Mouse (Mus musculus) cortical plate, adult 2 months (tissue): ENCODE results near the gene Pdgfd. TPM values are rescaled to one million over a fixed set of nuclear protein-coding genes. Genes with fewer than 3 reads are reported as not detected.

Experiments
- H3K27ac ChIP-seq: fragments of 200-500 bp; 2 replicates; pipeline ENCODE4 v1.5.1; 2012; ENCODE audit warnings: low read length, control low read depth, inconsistent platforms; ENCODE audit not compliant: insufficient read depth
- H3K4me1 ChIP-seq: fragments of 200-500 bp; 2 replicates; pipeline ENCODE4 v1.6.1; 2011; ENCODE audit warnings: low read length; ENCODE audit not compliant: control insufficient read depth, insufficient read depth
- H3K4me3 ChIP-seq: fragments of 200-500 bp; 2 replicates; pipeline ENCODE4 v1.5.1; 2011; ENCODE audit warnings: mild to moderate bottlenecking, low read length, control low read depth; ENCODE audit not compliant: insufficient read depth
- CTCF ChIP-seq: fragments of 200-500 bp; IDR thresholded peaks from 2 replicates; pipeline ENCODE4 v1.5.1; 2011; ENCODE audit warnings: mild to moderate bottlenecking, control low read depth, low read length; ENCODE audit not compliant: insufficient read depth; ENCODE audit errors: extremely low read depth
- POLR2A ChIP-seq: fragments of 200-500 bp; IDR thresholded peaks from 2 replicates; pipeline ENCODE4 v1.6.1; 2011; ENCODE audit warnings: mild to moderate bottlenecking, low read length, control low read depth; ENCODE audit not compliant: insufficient read depth; ENCODE audit errors: extremely low read depth
- polyA plus RNA-seq: library from polyadenylated mRNA; depleted of rRNA; stranded (reverse); fragments of >200 nt; gene quantifications from 2 replicates; pipeline ENCODE4 v1.2.3, GENCODE M21; 2012

Pdgfd gene
- polyA plus RNA-seq, 1 experiment = 2.6 TPM

DNA sequence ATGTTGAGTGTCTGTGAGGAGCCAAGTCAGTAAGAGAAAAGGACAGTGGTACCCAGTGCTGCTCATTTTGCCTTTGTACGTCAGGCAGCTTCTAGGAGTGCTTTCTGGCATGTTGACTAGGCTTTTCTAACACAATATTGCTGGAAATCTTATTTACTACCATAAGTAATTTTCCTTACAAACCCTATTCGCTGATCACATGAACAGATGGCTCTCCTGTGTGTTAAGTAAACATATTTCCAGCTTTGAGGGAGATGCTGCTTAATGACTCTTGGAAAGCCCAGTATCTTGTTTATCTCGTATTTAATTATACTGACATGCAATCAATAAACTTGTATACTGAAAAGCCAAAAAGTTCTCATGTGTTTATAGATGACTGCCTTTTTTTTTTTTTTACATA is 133.7 kb downstream of the Pdgfd start:
- H3K4me3 ChIP-seq = no peak overlapping the region
- H3K4me1 ChIP-seq = no peaks in the 10 kb centered on the region
- no peak overlapping the region for H3K27ac ChIP-seq
- no peak for TF ChIP-seq POLR2A
- no peak for TF ChIP-seq CTCF

- no peaks in the 10 kb centered on the region for H3K4me1 ChIP-seq
- H3K4me3 ChIP-seq = no peak overlapping the region
- TF ChIP-seq POLR2A = no peak
- no peak for TF ChIP-seq CTCF
- H3K27ac ChIP-seq = no peak overlapping the region
Observed at GRCm38 (mm10) chr9:6304590-6304989, 136.2 kb downstream of the Pdgfd start.

GRCm38 (mm10) chr9:6305847-6306246 is 137.5 kb downstream of the Pdgfd start:
- no peaks in the 10 kb centered on the region for H3K4me1 ChIP-seq
- H3K27ac ChIP-seq = no peak overlapping the region
- TF ChIP-seq POLR2A (no peak), CTCF (no peak)
- no peak overlapping the region for H3K4me3 ChIP-seq

GRCm38 (mm10) chr9:6317114-6317513 is 148.7 kb downstream of the Pdgfd start:
- Histone ChIP-seq H3K4me1 (no peaks in the 10 kb centered on the region), H3K4me3 (no peak overlapping the region), H3K27ac (no peak overlapping the region)
- TF ChIP-seq CTCF = no peak
- no peak for TF ChIP-seq POLR2A

- H3K4me1 ChIP-seq = no peaks in the 10 kb centered on the region
- H3K27ac ChIP-seq = no peak overlapping the region
- H3K4me3 ChIP-seq = no peak overlapping the region
- no peak for TF ChIP-seq CTCF
- no peak for TF ChIP-seq POLR2A
Observed at GRCm38 (mm10) chr9:6325408-6325807, 157.0 kb downstream of the Pdgfd start.

DNA sequence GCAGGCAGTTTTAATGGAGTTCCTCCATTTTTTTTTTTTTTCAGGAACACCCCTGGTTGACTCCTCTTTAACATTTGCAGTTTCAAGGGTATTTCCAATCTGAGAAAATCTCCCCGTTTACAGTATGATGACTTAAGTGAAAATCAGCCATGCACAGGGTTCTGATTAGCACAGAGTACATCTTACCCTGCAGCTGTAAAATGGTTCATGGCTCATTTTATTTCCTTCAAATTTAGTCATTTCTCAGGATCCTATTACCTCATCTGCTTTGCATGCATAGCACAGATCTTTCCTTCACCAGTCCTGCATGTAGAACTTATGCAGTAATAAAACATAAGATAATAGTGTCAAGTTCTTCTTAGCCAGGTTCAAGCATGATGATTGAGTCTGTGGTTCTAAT is 165.1 kb downstream of the Pdgfd start:
- Histone ChIP-seq H3K4me3 (no peak overlapping the region), H3K27ac (no peak overlapping the region), H3K4me1 (no peaks in the 10 kb centered on the region)
- TF ChIP-seq CTCF (no peak), POLR2A (no peak)

- Histone ChIP-seq H3K4me3 (no peak overlapping the region), H3K4me1 (no peaks in the 10 kb centered on the region), H3K27ac (no peak overlapping the region)
- TF ChIP-seq CTCF = no peak
- no peak for TF ChIP-seq POLR2A
Observed at GRCm38 (mm10) chr9:6336236-6336635, 167.9 kb downstream of the Pdgfd start.

DNA sequence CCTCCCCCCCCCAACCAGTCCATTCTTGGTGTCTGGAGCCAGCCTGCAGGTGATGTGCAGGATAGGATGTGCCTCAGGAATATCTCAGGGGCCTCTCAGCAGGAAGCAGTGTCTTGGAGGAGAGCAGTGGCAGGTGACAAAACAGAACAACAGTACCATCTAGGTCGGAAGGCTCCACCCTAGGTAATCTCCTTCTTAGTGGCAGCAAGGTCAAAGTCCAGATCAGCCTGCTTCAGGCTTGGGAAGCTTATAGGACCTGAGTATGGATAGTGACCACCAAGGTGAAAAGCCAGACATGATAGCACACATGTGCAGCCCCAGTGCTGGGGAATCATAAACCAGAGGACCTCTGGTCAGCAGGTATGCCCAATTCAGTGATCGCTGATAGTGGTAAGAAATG is 169.5 kb downstream of the Pdgfd start:
- Histone ChIP-seq H3K27ac (no peak overlapping the region), H3K4me1 (no peaks in the 10 kb centered on the region), H3K4me3 (no peak overlapping the region)
- no peak for TF ChIP-seq POLR2A
- TF ChIP-seq CTCF = no peak

DNA sequence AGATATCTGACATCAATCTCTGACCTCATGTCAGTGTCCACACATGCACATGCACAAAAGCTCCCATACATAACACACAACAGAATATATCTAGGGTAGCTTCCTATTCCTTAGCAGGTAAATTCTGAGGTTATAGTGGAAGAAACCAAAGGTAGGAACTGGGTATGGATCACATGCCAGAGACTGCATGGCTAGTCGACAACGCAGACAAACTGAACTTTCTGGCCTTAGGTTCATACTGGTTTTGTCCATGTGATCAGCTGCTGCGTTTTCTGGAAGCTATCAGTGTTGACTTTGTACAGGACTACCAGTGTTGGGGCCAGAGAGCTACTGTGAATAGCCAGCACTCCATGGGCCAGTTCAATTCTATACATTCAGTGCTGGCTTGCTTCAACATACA is 170.0 kb downstream of the Pdgfd start:
- TF ChIP-seq POLR2A (no peak), CTCF (no peak)
- no peaks in the 10 kb centered on the region for H3K4me1 ChIP-seq
- H3K27ac ChIP-seq = no peak overlapping the region
- H3K4me3 ChIP-seq = no peak overlapping the region

DNA sequence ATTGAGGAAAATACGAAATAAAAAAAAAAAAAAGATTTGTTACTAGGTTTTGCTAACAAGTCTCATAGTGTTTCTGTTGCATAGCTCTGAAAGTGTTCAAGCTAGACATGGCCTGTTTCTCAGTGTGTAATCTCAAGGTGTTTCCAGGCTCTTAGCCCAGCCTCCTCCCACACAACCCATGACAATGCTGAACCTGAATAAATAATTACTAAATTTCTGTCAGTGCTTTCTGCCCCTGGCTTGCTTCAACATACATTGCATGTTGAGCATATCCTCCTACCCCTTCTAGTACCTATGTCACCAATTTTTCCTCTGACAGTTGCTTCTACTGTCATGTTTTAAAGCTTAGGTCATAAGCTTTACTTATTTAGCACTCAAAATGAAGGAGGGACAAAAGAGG is 171.0 kb downstream of the Pdgfd start:
- TF ChIP-seq POLR2A (no peak), CTCF (no peak)
- H3K4me1 ChIP-seq = no peaks in the 10 kb centered on the region
- H3K4me3 ChIP-seq = no peak overlapping the region
- H3K27ac ChIP-seq = no peak overlapping the region

GRCm38 (mm10) chr9:6340750-6341149 is 172.4 kb downstream of the Pdgfd start:
- H3K4me1 ChIP-seq = no peaks in the 10 kb centered on the region
- no peak for TF ChIP-seq CTCF
- no peak for TF ChIP-seq POLR2A
- no peak overlapping the region for H3K4me3 ChIP-seq
- no peak overlapping the region for H3K27ac ChIP-seq
